Mouse (Mus musculus) kidney, adult 9 months (tissue): ENCODE measurements around the gene Bag6.
"Not testable (repeated sequence)": the region's sequence is repeated elsewhere in the genome, so short reads cannot be mapped to it uniquely, and the experiment has no call there.

Experiments used
- DNase-seq: peaks from one replicate; pipeline ENCODE4 v3.0.0; 2022

The Bag6 gene

GRCm38 (mm10) chr17:35115046-35116019 lies 19.6 kb upstream of the Bag6 start, which contains the start of gene Ly6g5b:
Gene Ly6g5b (minus strand): TSS chr17:35115428.
- no peak for DNase-seq

GRCm38 (mm10) chr17:35120745-35121142 lies 14.2 kb upstream of the Bag6 start:
- DNase-seq = peak; percentile 62

DNA sequence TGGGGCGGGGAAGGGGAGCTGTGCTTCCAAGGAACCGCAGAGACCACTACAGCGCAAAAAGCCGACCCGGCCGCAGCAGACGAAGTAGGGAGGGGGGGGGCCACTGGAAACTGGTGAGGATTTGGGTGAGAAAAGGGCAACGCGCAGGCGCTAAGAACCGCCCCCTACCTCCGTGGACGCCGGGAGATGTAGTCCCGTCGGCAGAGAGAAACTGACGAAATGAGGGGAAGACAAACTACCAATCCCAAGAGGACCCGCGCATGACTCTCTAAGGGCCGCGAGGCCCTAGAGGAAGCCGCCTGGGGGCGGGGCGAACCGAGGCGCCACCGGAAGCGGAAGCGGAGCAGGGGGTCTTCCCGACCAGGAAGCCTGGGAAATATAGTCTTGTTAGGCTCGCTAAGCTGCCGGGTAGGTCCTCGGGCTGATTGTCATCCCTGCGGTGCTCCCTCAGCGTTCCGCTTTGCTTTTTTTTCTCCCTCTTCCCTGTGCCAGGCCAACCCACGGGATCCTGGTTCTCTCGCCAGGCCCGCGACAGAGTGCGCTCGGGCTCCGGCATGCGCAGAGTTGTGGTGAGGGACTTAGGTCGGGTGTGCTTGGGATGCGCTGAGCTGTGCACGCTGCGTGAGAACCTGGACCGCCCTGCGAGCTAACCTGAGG lies 13.7 kb upstream of the Bag6 start, which contains the start of gene Gpank1:
Gpank1 (plus strand) TSS at position 313 of the 657 bp plus-strand sequence.
- peak; percentile 99 for DNase-seq

DNA sequence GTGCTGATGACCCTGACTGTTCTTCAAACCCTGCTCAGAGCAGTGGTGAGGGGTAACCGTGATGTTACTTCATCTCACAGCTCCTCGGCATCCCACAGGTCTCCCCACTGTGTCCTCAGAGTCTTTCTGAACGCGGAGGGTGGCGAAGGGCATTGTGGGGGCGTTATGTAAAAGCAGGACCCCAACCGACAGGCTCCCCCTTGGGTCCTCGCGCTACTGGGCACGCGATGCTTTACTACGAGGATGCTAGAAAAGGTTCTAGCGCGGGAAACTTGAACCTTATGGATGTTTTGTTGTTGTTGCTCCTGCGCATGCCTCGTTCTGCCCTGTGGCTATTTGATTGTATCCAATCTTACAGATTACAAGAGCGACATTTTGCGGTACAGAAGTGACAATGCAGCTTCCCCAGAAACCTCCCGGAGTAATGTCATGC lies 13.1 kb upstream of the Bag6 start, which contains the start of gene Csnk2b:
Csnk2b (minus strand) TSS at position 183 of the 433 bp plus-strand sequence.
- DNase-seq = peak; percentile 69

- DNase-seq = not testable (repeated sequence)
These were observed 11.7 kb upstream of the Bag6 start for GRCm38 (mm10) chr17:35123287-35123686.

DNA sequence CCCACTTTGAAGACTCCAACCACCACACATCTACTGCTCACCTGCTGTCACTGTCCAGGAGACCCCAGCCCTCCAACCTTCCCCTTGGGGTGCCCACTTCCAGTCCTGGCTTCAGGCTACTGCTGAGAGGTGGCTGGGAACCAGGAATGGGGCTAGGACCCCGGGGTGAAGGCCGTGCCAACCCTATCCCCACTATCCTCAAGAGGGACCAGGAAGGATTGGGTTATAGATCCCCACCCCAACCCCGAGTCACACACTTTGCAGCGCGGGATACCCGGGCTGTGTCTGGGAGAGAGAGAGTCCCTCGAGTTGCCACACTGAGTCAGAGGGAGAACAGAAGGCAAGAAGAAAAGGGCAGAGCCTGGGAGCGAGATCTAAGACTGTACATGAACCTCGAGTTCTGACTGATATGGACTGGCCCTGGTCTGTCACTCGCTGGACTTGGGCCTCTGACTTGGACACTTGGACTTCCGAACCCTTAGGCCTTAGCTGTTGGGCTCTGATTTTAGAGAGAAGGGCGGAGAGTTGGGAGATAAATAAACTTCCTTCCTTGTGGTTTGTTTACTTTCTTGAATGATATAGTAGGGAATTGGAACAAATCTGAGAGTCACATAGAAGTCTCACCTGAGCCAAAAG lies 10.6 kb upstream of the Bag6 start:
- peak; percentile 55 for DNase-seq

DNA sequence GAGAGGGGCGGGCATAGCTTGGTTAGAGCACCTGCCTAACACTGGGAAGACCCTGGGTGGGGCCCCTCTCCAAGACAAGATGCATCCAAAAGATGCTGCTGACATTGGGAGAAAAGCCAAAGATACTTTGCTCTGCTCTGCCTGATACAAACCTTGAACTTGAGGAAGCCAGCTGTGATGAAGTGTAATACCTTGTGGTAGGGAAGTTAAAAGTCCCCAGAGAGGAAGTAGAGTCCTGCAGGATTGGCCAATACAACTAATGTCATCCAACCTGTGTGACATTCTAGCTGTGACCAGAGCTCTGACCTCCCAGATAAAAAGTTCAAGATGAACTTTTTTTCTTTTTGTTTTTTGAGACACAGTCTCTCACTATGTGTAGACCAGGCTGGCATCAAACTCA lies 9.9 kb upstream of the Bag6 start:
- no peak for DNase-seq

DNA sequence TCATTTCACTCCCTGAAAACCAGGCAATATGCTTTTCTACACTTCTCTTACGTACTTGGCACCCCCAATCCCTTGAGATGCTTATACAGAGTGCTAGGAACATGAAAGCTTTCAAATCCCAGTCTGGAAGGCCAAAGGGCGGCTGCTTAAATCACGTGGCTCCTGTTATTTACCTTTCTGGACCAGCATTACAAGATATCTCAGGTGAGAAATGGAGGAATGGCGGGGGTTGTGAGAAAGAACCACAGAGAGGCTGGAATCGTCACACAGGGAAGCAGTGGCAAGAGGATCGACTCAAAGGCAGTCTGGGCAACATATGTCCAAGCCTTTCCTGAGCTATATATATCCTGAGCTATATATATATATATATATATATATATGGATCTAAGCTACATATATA lies 9.4 kb upstream of the Bag6 start:
- DNase-seq = no peak

GRCm38 (mm10) chr17:35126206-35126611 lies 8.8 kb upstream of the Bag6 start, which contains the start of gene D17H6S53E:
Gene D17H6S53E (plus strand): TSS chr17:35126373.
- peak; percentile 74 for DNase-seq

DNA sequence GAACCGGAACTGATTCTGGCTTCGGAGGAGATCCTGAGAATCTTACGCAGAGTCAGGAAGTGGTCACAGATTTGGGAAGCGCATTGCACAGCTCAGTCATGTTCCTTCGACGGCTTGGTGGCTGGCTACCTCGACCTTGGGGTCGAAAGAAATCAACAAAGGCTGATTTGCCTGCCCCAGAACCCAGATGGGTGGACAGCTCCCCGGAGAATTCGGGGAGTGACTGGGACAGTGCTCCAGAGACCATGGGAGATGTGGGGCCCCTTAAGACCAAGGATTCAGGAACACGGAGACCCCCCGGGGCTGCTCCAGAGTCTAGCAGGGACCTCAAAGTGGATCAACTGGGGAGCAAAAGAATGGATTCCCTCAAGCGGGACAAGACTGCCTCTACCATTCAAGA lies 8.0 kb upstream of the Bag6 start:
- no peak for DNase-seq

- no peak for DNase-seq
These were observed 6.0 kb upstream of the Bag6 start for GRCm38 (mm10) chr17:35128996-35129395.

DNA sequence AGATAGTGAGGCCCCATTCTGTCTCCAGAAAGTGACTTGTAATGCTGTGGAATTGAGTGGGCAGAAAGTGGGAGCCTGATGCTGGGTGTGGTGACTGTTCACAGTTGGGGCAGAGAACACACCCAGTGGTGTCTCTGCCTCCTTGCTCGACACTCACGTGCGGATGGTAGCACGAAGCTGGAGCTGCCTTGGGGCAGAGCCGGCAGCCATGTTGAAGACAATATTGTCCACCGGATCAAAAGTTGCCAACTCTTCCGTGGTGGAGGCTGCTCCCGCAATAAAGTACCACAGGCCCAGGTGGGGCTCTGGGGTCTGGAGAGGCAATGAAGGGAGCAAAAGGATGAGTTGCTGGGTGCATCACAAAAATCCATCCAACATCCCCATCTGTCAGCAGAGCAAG lies 3.9 kb upstream of the Bag6 start:
- no peak for DNase-seq

GRCm38 (mm10) chr17:35131500-35132173 lies 3.3 kb upstream of the Bag6 start, which contains the start of gene Apom:
Gene Apom (minus strand): TSS chr17:35132050.
- DNase-seq = peak; percentile 70

DNA sequence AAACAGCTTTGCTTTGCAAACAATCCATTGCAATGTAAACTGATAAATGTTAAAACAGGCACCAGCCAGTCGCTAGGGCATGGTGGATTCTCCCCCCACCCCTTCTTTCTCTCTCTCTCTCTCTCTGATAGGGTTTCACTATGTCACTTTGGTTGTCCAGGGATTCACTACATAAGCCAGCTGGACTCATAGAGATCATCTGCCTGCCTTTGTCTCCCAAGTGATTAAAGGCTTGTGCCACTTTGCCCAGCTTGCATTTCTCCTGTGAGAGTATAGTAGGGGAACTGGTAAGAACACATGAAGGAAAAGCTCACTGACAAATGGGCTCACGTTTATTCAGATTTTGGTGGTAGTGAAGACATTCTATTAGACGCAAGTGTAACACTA lies 2.8 kb upstream of the Bag6 start:
- no peak for DNase-seq

DNA sequence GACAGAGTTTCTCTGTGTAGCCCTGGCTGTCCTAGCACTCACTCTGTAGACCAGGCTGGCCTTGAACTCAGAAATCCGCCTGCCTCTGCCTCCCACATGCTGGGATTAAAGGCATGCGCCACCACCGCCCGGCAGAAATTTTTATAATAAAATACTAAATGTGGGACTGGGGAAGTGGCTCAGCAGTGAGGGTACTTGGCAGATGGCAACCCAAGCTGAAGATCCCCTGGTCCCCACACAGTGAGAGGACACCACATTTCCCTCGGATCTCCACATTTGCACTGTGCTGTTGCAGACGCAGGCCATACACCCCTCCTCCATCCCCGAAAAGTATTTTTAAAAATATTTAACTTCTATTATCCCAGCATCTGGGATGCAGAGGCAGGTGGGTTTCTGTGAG lies 1.5 kb upstream of the Bag6 start:
- DNase-seq = no peak

- DNase-seq = no peak
These were observed 778 bp downstream of the Bag6 start for GRCm38 (mm10) chr17:35135591-35136320.

GRCm38 (mm10) chr17:35139269-35139668 lies 4.3 kb downstream of the Bag6 start:
- DNase-seq = no peak

- DNase-seq = no peak
These were observed 5.6 kb downstream of the Bag6 start for GRCm38 (mm10) chr17:35140490-35140996.

DNA sequence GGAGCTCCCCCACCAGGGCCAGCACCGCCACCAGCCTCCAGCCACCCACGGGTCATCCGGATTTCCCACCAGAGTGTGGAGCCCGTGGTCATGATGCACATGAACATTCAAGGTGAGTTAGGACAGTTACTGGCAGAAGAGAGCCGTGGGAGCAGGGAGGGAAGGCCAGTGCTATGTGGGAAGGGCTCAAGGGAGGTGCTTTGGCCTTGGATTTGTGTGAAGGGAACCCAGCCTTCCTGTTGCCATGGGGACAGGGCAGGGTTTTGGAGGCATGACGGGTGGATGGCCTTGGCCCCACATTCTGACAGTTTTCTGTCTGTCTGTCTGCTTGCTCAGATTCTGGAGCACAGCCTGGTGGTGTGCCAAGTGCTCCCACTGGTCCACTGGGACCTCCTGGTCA lies 7.0 kb downstream of the Bag6 start:
- no peak for DNase-seq

GRCm38 (mm10) chr17:35146139-35146538 lies 11.2 kb downstream of the Bag6 start:
- DNase-seq = no peak

DNA sequence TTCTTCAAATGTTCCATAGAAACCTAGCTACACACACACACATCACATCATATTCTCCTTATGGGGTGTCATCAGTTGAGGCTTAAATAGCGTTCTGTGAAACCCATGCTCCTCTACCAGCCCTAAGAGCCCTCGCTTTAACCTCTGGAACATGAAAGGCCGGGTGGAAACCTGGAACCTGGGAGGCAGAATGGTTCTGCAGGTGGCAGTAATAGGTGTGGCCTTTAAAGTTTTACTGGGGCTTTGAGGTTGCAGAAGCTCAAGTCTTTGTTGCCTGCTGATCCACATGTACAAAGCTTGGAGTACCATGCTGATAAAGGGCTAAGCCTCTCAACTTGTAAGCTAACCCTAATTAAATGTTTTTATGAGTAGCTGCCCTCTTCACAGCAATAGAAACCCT lies 12.4 kb downstream of the Bag6 start:
- no peak for DNase-seq
